In the genomic region with DNA sequence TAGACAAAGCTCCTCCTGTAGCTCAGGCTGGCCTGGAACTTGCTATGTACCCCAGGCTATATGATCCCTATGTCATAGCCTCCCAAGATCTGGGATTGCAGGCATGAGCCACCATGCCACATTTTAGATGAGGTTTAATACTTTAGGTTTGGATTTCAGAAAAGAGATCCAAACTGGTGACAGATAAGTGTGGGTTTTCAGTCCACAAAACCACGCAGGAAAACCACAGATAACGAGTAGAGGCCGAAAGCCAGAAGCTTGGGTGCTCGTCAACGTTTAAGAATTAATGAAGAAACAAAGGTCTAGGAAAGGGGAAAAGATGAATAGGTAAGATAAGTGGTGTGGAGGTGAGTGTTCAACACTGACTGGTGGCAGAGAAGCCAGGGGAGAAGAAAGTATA, we compare ENCODE assay signal across 24 mouse cellular contexts.
DNase-seq lines count a peak whose midpoint lies in the region; ATAC-seq and TF ChIP-seq lines count a peak whose summit lies in the region.
"Had no signal": no experiment of that assay in that cellular context is flagged by ENCODE, and none has a peak within 500 bp of the region (broad histone marks: within the 10 kb centered on the region; RNA-seq: fewer than 3 reads in every experiment).

No protein-coding gene starts in this region.

- no peak for TF ChIP-seq POLR2A in MEL (IDR thresholded peaks at IDR 0.05; ENCODE audit: control insufficient read depth in 1 of 2, insufficient read depth in 1 of 2, low read depth in 1 of 2, low read length in 2 of 2, poor library complexity in 1 of 2)

- H3K79me2 ChIP-seq in MEL (ENCODE audit: control insufficient read depth, insufficient read depth, low read length, poor library complexity), result no peaks in the 10 kb centered on the region

- no peak for TF ChIP-seq RAD21 in MEL (IDR thresholded peaks at IDR 0.05; ENCODE audit: low read depth, low read length)

- no peak overlapping the region for H3K9ac ChIP-seq in MEL (ENCODE audit: control insufficient read depth, low read depth, low read length, poor library complexity, severe bottlenecking)
- H3K9ac ChIP-seq: embryonic facial prominence, embryonic 12.5 days; forebrain, embryonic 13.5 days; forebrain, embryonic 15.5 days; forebrain, postnatal 0 days had no signal

- ATAC-seq in megakaryocyte progenitor cell, adult 5-6 weeks (replicated peaks; ENCODE audit: poor library complexity), result 0 out of 2 replicates have a peak, but pooled peaks have one; percentile 14
- ATAC-seq: CD4-positive, CD25-positive, alpha-beta regulatory T cell, adult 4 months; forebrain, embryonic 13.5 days; forebrain, embryonic 15.5 days; forebrain, postnatal 0 days had no signal

- no peaks in the 10 kb centered on the region for H3K36me3 ChIP-seq in MEL (ENCODE audit: control insufficient read depth in 1 of 2, insufficient read depth in 2 of 2, low read length in 2 of 2)
- H3K36me3 ChIP-seq: embryonic facial prominence, embryonic 10.5 days; embryonic facial prominence, embryonic 12.5 days; forebrain, embryonic 15.5 days; G1E had no signal

- no peaks in the 10 kb centered on the region for H3K9me3 ChIP-seq in MEL (replicated peaks; ENCODE audit: insufficient read depth, low read length)
- H3K9me3 ChIP-seq: embryonic facial prominence, embryonic 10.5 days; embryonic facial prominence, embryonic 12.5 days; forebrain, embryonic 13.5 days; forebrain, embryonic 15.5 days had no signal

- no peaks in the 10 kb centered on the region for H3K4me1 ChIP-seq in MEL (ENCODE audit: control insufficient read depth in 1 of 2, insufficient read depth in 2 of 2, low read length in 2 of 2)
- H3K4me1 ChIP-seq: embryonic facial prominence, embryonic 10.5 days; embryonic facial prominence, embryonic 12.5 days; forebrain, embryonic 13.5 days; forebrain, embryonic 15.5 days had no signal

- TF ChIP-seq EP300 in MEL (IDR thresholded peaks at IDR 0.05; ENCODE audit: low read depth in 1 of 2, low read length in 2 of 2), result no peak

- H3K4me3 ChIP-seq in MEL (ENCODE audit: control insufficient read depth in 1 of 2, insufficient read depth in 1 of 2, low read depth in 2 of 2, low read length in 2 of 2), result no peak overlapping the region
- H3K4me3 ChIP-seq: embryonic facial prominence, embryonic 10.5 days; embryonic facial prominence, embryonic 12.5 days; forebrain, embryonic 13.5 days; forebrain, embryonic 15.5 days had no signal

- peaks cover 0 to 2% of the 10 kb centered on the region in 2 experiments; a peak in 1 of 4 replicates for H3K27me3 ChIP-seq in MEL (ENCODE audit: control insufficient read depth in 1 of 2, insufficient read depth in 2 of 2, low read length in 2 of 2)
- H3K27me3 ChIP-seq: CH12.LX; embryonic facial prominence, embryonic 12.5 days; forebrain, embryonic 15.5 days had no signal

- no peak for TF ChIP-seq CTCF in MEL (IDR thresholded peaks at IDR 0.05 in 2 of 3, conservative IDR thresholded peaks at IDR 0.05 in 1 of 3; ENCODE audit: control insufficient read depth in 1 of 3, insufficient read depth in 1 of 3, low read depth in 2 of 3, low read length in 3 of 3, poor library complexity in 1 of 3, severe bottlenecking in 1 of 3)

- H3K27ac ChIP-seq in MEL (ENCODE audit: control insufficient read depth, low read depth, low read length), result no peak overlapping the region
- H3K27ac ChIP-seq: embryonic facial prominence, embryonic 10.5 days; embryonic facial prominence, embryonic 12.5 days; forebrain, embryonic 13.5 days; forebrain, embryonic 15.5 days had no signal

- DNase-seq in 416B (ENCODE audit: low read depth), result peak; percentile 17
- DNase-seq in MEL (ENCODE audit: low read depth, low spot score), result no peak
- no peak for DNase-seq in layer of hippocampus, adult 11-12 months (ENCODE audit: low spot score)
- no peak for DNase-seq in kidney, adult 8-10 months
- DNase-seq: adrenal gland, adult 2 months; adrenal gland, postnatal 10 days; adrenal gland, postnatal 25 days; B cell, adult 2 months; cerebellum, adult 11 months; cerebellum, adult 18-20 months; cerebellum, adult 8-10 months; cerebellum, adult 9-11 months; cerebellum, postnatal 14 days; cerebellum, postnatal 36 days; embryo, embryonic 11 days; forebrain, postnatal 0 days had no signal

TF ChIP-seq in MEL, 35 proteins besides CTCF, POLR2A, EP300 and RAD21:
- TF ChIP-seq USF1 (IDR thresholded peaks at IDR 0.05; ENCODE audit: low read depth, low read length) (no peak), ZC3H11A (IDR thresholded peaks at IDR 0.05; ENCODE audit: low read depth, low read length) (no peak), NRF1 (IDR thresholded peaks at IDR 0.05; ENCODE audit: insufficient read depth, low read depth, low read length, poor library complexity, severe bottlenecking) (no peak), RCOR1 (IDR thresholded peaks at IDR 0.05; ENCODE audit: low read depth, low read length) (peak; percentile 62; the same call in 1 of the 2 replicates)
